Mouse (Mus musculus) thymus, postnatal 36 days (tissue): ENCODE measurements around the gene Gm8265.
"Not testable (repeated sequence)": the region's sequence is repeated elsewhere in the genome, so short reads cannot be mapped to it uniquely, and the experiment has no call there.

ENCODE experiments used
- DNase-seq, 2 experiments: peaks; one replicate each; pipeline ENCODE4 v3.0.0; 2022; ENCODE audit warnings: mixed read lengths in 2 of 2

The Gm8265 gene

GRCm38 (mm10) chr14:5632928-5633327 is at the start of gene Gm8265:
Gene Gm8265, minus strand, starts transcription at chr14:5633028.
- not testable (repeated sequence) for DNase-seq
